Mouse (Mus musculus): ENCODE measurements around the gene Vmn2r90. TPM values are rescaled to one million over a fixed set of nuclear protein-coding genes. Genes with fewer than 3 reads are reported as not detected.
"Not testable (repeated sequence)": the region's sequence is repeated elsewhere in the genome, so short reads cannot be mapped to it uniquely, and the experiment has no call there.

Gene Vmn2r90
- 0.03 TPM in 1 of 2 replicates, not detected in the other for polyA plus RNA-seq (2012; rRNA removed)

- 66% methylated on average over 1 of the region's 1 CpGs for WGBS
- no peak for DNase-seq
- Histone ChIP-seq H3K27ac (ENCODE audit: insufficient read depth, low read length) (no peak within 1 kb of the TSS), H3K27me3 (ENCODE audit: control insufficient read depth, insufficient read depth, low read length) (no peaks in the 10 kb centered on the region), H3K4me1 (ENCODE audit: control insufficient read depth, insufficient read depth, low read length) (no peaks in the 10 kb centered on the region), H3K4me3 (replicated peaks; ENCODE audit: insufficient read depth, low read depth, low read length) (no peak within 1 kb of the TSS)
- TF ChIP-seq POLR2A (IDR thresholded peaks at IDR 0.05; ENCODE audit: borderline replicate concordance, insufficient read depth, low read length) (no peak), CTCF (IDR thresholded peaks at IDR 0.05; ENCODE audit: borderline replicate concordance, insufficient read depth, low read depth, low read length) (no peak)
Observed at GRCm38 (mm10) chr17:17703447-17703846, at the start of gene Vmn2r90. Gene Vmn2r90 (plus strand): TSS chr17:17703747.

GRCm38 (mm10) chr17:17654997-17655828 lies 48.3 kb upstream of the Vmn2r90 start:
- no peak overlapping the region for H3K4me3 ChIP-seq (replicated peaks; ENCODE audit: insufficient read depth, low read depth, low read length)
- H3K4me1 ChIP-seq (ENCODE audit: control insufficient read depth, insufficient read depth, low read length), result no peaks in the 10 kb centered on the region
- DNase-seq, result no peak
- H3K27me3 ChIP-seq (ENCODE audit: control insufficient read depth, insufficient read depth, low read length), result no peaks in the 10 kb centered on the region
- no peak overlapping the region for H3K27ac ChIP-seq (ENCODE audit: insufficient read depth, low read length)
- 12% methylated on average over 10 of the region's 10 CpGs for WGBS
- no peak for TF ChIP-seq CTCF (IDR thresholded peaks at IDR 0.05; ENCODE audit: borderline replicate concordance, insufficient read depth, low read depth, low read length)
- TF ChIP-seq POLR2A (IDR thresholded peaks at IDR 0.05; ENCODE audit: borderline replicate concordance, insufficient read depth, low read length), result no peak

- Histone ChIP-seq H3K4me3 (replicated peaks; ENCODE audit: insufficient read depth, low read depth, low read length) (no peak overlapping the region), H3K27ac (ENCODE audit: insufficient read depth, low read length) (no peak overlapping the region), H3K27me3 (ENCODE audit: control insufficient read depth, insufficient read depth, low read length) (no peaks in the 10 kb centered on the region), H3K4me1 (ENCODE audit: control insufficient read depth, insufficient read depth, low read length) (no peaks in the 10 kb centered on the region)
- TF ChIP-seq POLR2A (IDR thresholded peaks at IDR 0.05; ENCODE audit: borderline replicate concordance, insufficient read depth, low read length) (no peak), CTCF (IDR thresholded peaks at IDR 0.05; ENCODE audit: borderline replicate concordance, insufficient read depth, low read depth, low read length) (no peak)
- no peak for DNase-seq
- 42% methylated on average over 2 of the region's 2 CpGs for WGBS
Observed at GRCm38 (mm10) chr17:17655829-17656176, 47.7 kb upstream of the Vmn2r90 start.

GRCm38 (mm10) chr17:17678781-17679180 lies 24.8 kb upstream of the Vmn2r90 start:
- Histone ChIP-seq H3K4me1 (ENCODE audit: control insufficient read depth, insufficient read depth, low read length) (no peaks in the 10 kb centered on the region), H3K4me3 (replicated peaks; ENCODE audit: insufficient read depth, low read depth, low read length) (no peak overlapping the region), H3K27ac (ENCODE audit: insufficient read depth, low read length) (no peak overlapping the region), H3K27me3 (ENCODE audit: control insufficient read depth, insufficient read depth, low read length) (no peaks in the 10 kb centered on the region)
- 83% methylated on average over 1 of the region's 1 CpGs for WGBS
- DNase-seq, result no peak
- TF ChIP-seq CTCF (IDR thresholded peaks at IDR 0.05; ENCODE audit: borderline replicate concordance, insufficient read depth, low read depth, low read length), result no peak
- no peak for TF ChIP-seq POLR2A (IDR thresholded peaks at IDR 0.05; ENCODE audit: borderline replicate concordance, insufficient read depth, low read length)

- H3K4me3 ChIP-seq (replicated peaks; ENCODE audit: insufficient read depth, low read depth, low read length), result no peak overlapping the region
- TF ChIP-seq CTCF (IDR thresholded peaks at IDR 0.05; ENCODE audit: borderline replicate concordance, insufficient read depth, low read depth, low read length), result no peak
- TF ChIP-seq POLR2A (IDR thresholded peaks at IDR 0.05; ENCODE audit: borderline replicate concordance, insufficient read depth, low read length), result no peak
- DNase-seq, result no peak
- H3K27me3 ChIP-seq (ENCODE audit: control insufficient read depth, insufficient read depth, low read length), result no peaks in the 10 kb centered on the region
- WGBS, result 64% methylated on average over 2 of the region's 2 CpGs
- no peak overlapping the region for H3K27ac ChIP-seq (ENCODE audit: insufficient read depth, low read length)
- H3K4me1 ChIP-seq (ENCODE audit: control insufficient read depth, insufficient read depth, low read length), result no peaks in the 10 kb centered on the region
Observed at GRCm38 (mm10) chr17:17690659-17691058, 12.9 kb upstream of the Vmn2r90 start.

GRCm38 (mm10) chr17:17732396-17732795 lies 28.8 kb downstream of the Vmn2r90 start:
- WGBS, result 83% methylated on average over 4 of the region's 4 CpGs
- not testable (repeated sequence) for H3K27me3 ChIP-seq (ENCODE audit: control insufficient read depth, insufficient read depth, low read length); H3K27ac ChIP-seq (ENCODE audit: insufficient read depth, low read length)

GRCm38 (mm10) chr17:17738635-17739034 lies 35.1 kb downstream of the Vmn2r90 start:
- WGBS, result 100% methylated on average over 1 of the region's 1 CpGs

More at GRCm38 (mm10) chr17:17732396-17732795, 28.8 kb downstream of the Vmn2r90 start:
- not testable (repeated sequence) for DNase-seq; H3K4me3 ChIP-seq (replicated peaks; ENCODE audit: insufficient read depth, low read depth, low read length); H3K4me1 ChIP-seq (ENCODE audit: control insufficient read depth, insufficient read depth, low read length)

GRCm38 (mm10) chr17:17739300-17739699 lies 35.8 kb downstream of the Vmn2r90 start:
- H3K4me1 ChIP-seq (ENCODE audit: control insufficient read depth, insufficient read depth, low read length); H3K4me3 ChIP-seq (replicated peaks; ENCODE audit: insufficient read depth, low read depth, low read length); H3K27ac ChIP-seq (ENCODE audit: insufficient read depth, low read length); H3K27me3 ChIP-seq (ENCODE audit: control insufficient read depth, insufficient read depth, low read length); DNase-seq: not testable (repeated sequence)
- WGBS, result 92% methylated on average over 7 of the region's 7 CpGs

More at GRCm38 (mm10) chr17:17738635-17739034, 35.1 kb downstream of the Vmn2r90 start:
- Histone ChIP-seq H3K4me3 (replicated peaks; ENCODE audit: insufficient read depth, low read depth, low read length) (no peak overlapping the region), H3K4me1 (ENCODE audit: control insufficient read depth, insufficient read depth, low read length) (no peaks in the 10 kb centered on the region), H3K27me3 (ENCODE audit: control insufficient read depth, insufficient read depth, low read length) (no peaks in the 10 kb centered on the region), H3K27ac (ENCODE audit: insufficient read depth, low read length) (no peak overlapping the region)
- TF ChIP-seq POLR2A (IDR thresholded peaks at IDR 0.05; ENCODE audit: borderline replicate concordance, insufficient read depth, low read length), result no peak
- TF ChIP-seq CTCF (IDR thresholded peaks at IDR 0.05; ENCODE audit: borderline replicate concordance, insufficient read depth, low read depth, low read length), result no peak
- DNase-seq, result no peak

GRCm38 (mm10) chr17:17739936-17740335 lies 36.4 kb downstream of the Vmn2r90 start:
- not testable (repeated sequence) for DNase-seq; H3K4me3 ChIP-seq (replicated peaks; ENCODE audit: insufficient read depth, low read depth, low read length); H3K27ac ChIP-seq (ENCODE audit: insufficient read depth, low read length); H3K4me1 ChIP-seq (ENCODE audit: control insufficient read depth, insufficient read depth, low read length); H3K27me3 ChIP-seq (ENCODE audit: control insufficient read depth, insufficient read depth, low read length)
- WGBS, result 79% methylated on average over 5 of the region's 5 CpGs

- H3K4me3 ChIP-seq (replicated peaks; ENCODE audit: insufficient read depth, low read depth, low read length); H3K27me3 ChIP-seq (ENCODE audit: control insufficient read depth, insufficient read depth, low read length); H3K27ac ChIP-seq (ENCODE audit: insufficient read depth, low read length); H3K4me1 ChIP-seq (ENCODE audit: control insufficient read depth, insufficient read depth, low read length); DNase-seq: not testable (repeated sequence)
Observed at GRCm38 (mm10) chr17:17741516-17741915, 38.0 kb downstream of the Vmn2r90 start.

GRCm38 (mm10) chr17:17749371-17749770 lies 45.8 kb downstream of the Vmn2r90 start:
- peak; percentile 48 to 60 for DNase-seq
- H3K4me3 ChIP-seq (replicated peaks; ENCODE audit: insufficient read depth, low read depth, low read length); H3K27me3 ChIP-seq (ENCODE audit: control insufficient read depth, insufficient read depth, low read length); H3K27ac ChIP-seq (ENCODE audit: insufficient read depth, low read length); H3K4me1 ChIP-seq (ENCODE audit: control insufficient read depth, insufficient read depth, low read length): not testable (repeated sequence)
- WGBS, result 3% methylated on average over 4 of the region's 4 CpGs
